Mouse (Mus musculus) liver, embryonic 16.5 days (tissue): ENCODE data around the gene Enpep. TPM values are rescaled to one million over a fixed set of nuclear protein-coding genes. Genes with fewer than 3 reads are reported as not detected.

Source experiments
- ATAC-seq: fragments of 200-750 bp; cut with Nextera tagmentation; 2 replicates; pipeline ENCODE4 v1.8.0; 2017; ENCODE audit warnings: low read depth, mild to moderate bottlenecking, moderate number of reproducible peaks, moderate library complexity
- H3K27ac ChIP-seq: fragments of 300-500 bp; sonication (generic); 2 replicates; pipeline ENCODE4 v1.5.1; 2014; ENCODE audit warnings: mild to moderate bottlenecking, low read length
- H3K27me3 ChIP-seq: fragments of 300-500 bp; sonication (generic); 2 replicates; pipeline ENCODE4 v1.6.1; 2014; ENCODE audit warnings: low read depth, low read length, mixed read lengths; ENCODE audit not compliant: control insufficient read depth, insufficient read depth
- H3K36me3 ChIP-seq: fragments of 300-500 bp; sonication (generic); 2 replicates; pipeline ENCODE4 v1.6.1; 2014; ENCODE audit warnings: mild to moderate bottlenecking; ENCODE audit not compliant: control insufficient read depth, insufficient read depth
- H3K4me1 ChIP-seq: fragments of 300-500 bp; sonication (generic); 2 replicates; pipeline ENCODE4 v1.6.1; 2014; ENCODE audit warnings: low read depth, low read length, mixed read lengths; ENCODE audit not compliant: control insufficient read depth
- H3K4me2 ChIP-seq: fragments of 300-500 bp; sonication (generic); 2 replicates; pipeline ENCODE4 v1.6.1; 2014; ENCODE audit warnings: low read depth, low read length, mixed read lengths
- H3K4me3 ChIP-seq: fragments of 300-500 bp; sonication (generic); 2 replicates; pipeline ENCODE4 v1.5.1; 2014; ENCODE audit warnings: low read depth, mild to moderate bottlenecking, low read length
- H3K9ac ChIP-seq: fragments of 300-500 bp; sonication (generic); 2 replicates; pipeline ENCODE4 v1.6.1; 2014; ENCODE audit warnings: low read depth, low read length
- H3K9me3 ChIP-seq: fragments of 300-500 bp; sonication (generic); replicated peaks from 2 replicates; pipeline ENCODE4 v1.6.1; 2016; ENCODE audit warnings: low read length; ENCODE audit not compliant: control insufficient read depth
- WGBS: fragments of 180-500 bp; shearing (Covaris S2); extraction: QIAGEN DNeasy Blood & Tissue Kit; methylation state at CpG from one replicate; pipeline ENCODE4 v1.1.7; 2014; ENCODE audit not compliant: insufficient replicate concordance; 5-methylcytosine and 5-hydroxymethylcytosine counted together
- polyA plus RNA-seq: library from polyadenylated mRNA; unstranded; fragments of >200 nt; fragmentation: Nextera tagmentation; extraction: Ambion mirVana; gene quantifications from 2 replicates; pipeline ENCODE4 v1.2.1, GENCODE M21; 2015

The Enpep gene
- polyA plus RNA-seq, 1 experiment from 2014 or later, result 6.8 TPM

DNA sequence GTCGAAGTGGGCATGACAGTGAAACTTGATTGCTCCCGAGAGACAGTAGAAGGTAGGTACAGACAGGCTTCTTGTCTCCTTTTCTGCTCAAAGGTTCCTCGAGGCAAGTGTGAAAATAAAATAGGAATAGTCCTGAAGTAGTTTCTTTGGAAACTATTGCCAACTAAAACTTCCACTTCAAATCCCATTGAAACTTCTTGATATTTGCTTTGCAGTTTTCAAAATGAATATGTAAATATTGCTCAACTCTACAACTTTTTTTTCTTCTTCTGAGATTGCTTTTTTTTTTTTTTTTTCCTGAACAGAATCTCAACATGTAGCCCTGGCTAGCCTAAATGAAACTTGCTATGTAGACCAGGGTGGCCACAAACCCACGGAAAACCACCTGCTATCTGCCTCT, 21.4 kb upstream of the Enpep start:
- ATAC-seq, result no peak
- Histone ChIP-seq H3K36me3 (no peaks in the 10 kb centered on the region), H3K9me3 (no peaks in the 10 kb centered on the region), H3K27me3 (no peaks in the 10 kb centered on the region), H3K9ac (no peak overlapping the region), H3K4me1 (no peaks in the 10 kb centered on the region), H3K27ac (no peak overlapping the region), H3K4me3 (no peak overlapping the region), H3K4me2 (no peak overlapping the region)
- 57% methylated on average over 4 of the region's 4 CpGs for WGBS

DNA sequence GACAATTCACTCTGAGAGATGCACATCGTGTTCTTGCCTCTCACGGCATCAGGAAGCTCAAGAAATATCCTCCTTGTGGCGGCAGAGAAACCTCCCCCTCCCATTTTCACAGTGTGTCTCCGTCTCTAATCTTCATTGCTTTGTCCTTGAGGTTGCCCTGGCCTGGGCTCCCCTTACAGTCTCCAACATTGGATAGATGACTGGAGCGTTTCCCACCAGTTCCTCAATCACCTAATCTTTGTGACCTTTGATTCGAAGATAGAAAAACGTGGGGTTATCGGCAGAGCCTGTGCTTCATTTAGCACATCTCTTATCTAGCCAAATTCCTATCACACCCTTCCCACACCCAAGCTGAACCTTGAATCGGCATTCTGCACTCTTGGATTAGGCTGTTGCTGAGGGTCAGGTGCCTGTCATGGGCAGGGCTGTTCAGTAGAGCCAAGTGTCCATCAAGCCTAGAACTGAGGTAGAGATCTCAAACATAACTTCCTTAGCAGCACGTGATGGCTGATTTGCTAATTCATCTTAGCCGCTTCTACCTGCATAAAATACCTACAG, 18.9 kb upstream of the Enpep start:
- 49% methylated on average over 11 of the region's 11 CpGs for WGBS

DNA sequence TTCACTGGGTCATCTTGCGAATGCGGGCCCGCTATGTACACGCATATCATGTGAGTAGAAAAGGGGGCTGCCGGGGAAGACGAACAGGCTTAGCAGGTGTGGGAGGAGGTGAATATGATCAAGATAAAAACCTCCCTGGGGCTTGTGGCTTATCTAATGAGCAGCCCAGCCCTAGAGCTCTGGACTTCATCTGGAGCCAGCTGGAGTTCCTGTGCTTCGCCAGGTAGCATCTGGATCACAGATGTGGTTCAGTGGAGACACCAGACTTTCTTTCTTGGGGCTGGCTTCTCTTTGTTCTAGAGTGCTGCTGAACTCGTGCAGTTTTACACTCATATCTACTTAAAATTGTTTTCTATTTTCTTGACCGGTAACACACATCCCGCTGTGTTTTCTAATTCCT, 14.8 kb upstream of the Enpep start:
- no peak overlapping the region for H3K9ac ChIP-seq
- ATAC-seq, result no peak
- H3K27ac ChIP-seq, result no peak overlapping the region
- no peak overlapping the region for H3K4me2 ChIP-seq
- no peaks in the 10 kb centered on the region for H3K4me1 ChIP-seq
- 81% methylated on average over 10 of the region's 10 CpGs for WGBS
- H3K9me3 ChIP-seq, result no peaks in the 10 kb centered on the region
- no peaks in the 10 kb centered on the region for H3K27me3 ChIP-seq
- H3K4me3 ChIP-seq, result no peak overlapping the region
- no peaks in the 10 kb centered on the region for H3K36me3 ChIP-seq

More for the DNA sequence above, 18.9 kb upstream of the Enpep start:
- H3K27ac ChIP-seq, result no peak overlapping the region
- no peaks in the 10 kb centered on the region for H3K9me3 ChIP-seq
- no peak overlapping the region for H3K9ac ChIP-seq
- no peak for ATAC-seq
- no peaks in the 10 kb centered on the region for H3K36me3 ChIP-seq
- no peaks in the 10 kb centered on the region for H3K4me1 ChIP-seq
- H3K4me3 ChIP-seq, result no peak overlapping the region
- no peaks in the 10 kb centered on the region for H3K27me3 ChIP-seq
- H3K4me2 ChIP-seq, result no peak overlapping the region

DNA sequence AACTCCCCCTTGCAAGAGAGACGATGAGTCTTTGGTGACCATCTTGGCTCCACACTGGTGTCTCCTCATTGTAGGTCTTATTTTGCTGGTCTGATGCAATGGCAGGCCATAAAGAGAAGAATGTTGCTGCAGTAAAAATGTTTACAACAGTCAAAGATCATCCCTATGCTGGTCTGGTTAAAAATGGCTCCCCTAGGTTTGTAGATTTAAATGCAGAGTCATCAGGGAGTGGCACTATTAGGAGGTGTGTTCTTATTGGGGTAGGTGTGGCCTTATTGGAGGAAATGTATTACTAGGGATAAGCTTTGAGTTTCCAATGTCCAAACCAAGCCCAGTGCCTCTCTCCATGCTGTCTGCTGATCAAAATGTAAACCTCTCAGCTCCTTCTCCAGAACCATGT, 10.2 kb upstream of the Enpep start:
- H3K9ac ChIP-seq, result no peak overlapping the region
- no peak overlapping the region for H3K4me2 ChIP-seq
- no peaks in the 10 kb centered on the region for H3K4me1 ChIP-seq
- H3K36me3 ChIP-seq, result no peaks in the 10 kb centered on the region
- no peaks in the 10 kb centered on the region for H3K9me3 ChIP-seq
- H3K4me3 ChIP-seq, result no peak overlapping the region
- H3K27me3 ChIP-seq, result no peaks in the 10 kb centered on the region
- 79% methylated on average over 1 of the region's 1 CpGs for WGBS
- no peak overlapping the region for H3K27ac ChIP-seq
- no peak for ATAC-seq

DNA sequence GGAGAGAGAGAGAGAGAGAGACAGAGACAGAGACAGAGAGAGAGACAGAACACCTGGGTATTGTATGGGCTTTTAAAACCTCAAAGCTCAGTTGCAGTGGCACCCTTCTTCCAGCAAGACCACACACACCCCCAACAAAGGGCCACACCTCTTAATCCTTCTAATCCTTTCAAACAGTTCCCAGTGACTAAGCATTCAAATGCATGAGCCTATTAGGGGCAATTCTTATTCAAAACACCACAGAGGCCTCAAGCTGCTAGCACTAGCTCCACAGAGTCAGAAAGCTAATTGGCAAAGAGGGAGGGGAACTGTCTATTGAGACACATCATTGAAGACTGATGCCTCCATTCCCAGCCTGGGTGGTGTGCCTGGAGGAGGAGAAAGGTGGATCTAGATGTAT, 8.5 kb upstream of the Enpep start:
- H3K4me2 ChIP-seq, result no peak overlapping the region
- no peaks in the 10 kb centered on the region for H3K9me3 ChIP-seq
- no peaks in the 10 kb centered on the region for H3K4me1 ChIP-seq
- H3K36me3 ChIP-seq, result no peaks in the 10 kb centered on the region
- H3K27ac ChIP-seq, result no peak overlapping the region
- no peak overlapping the region for H3K4me3 ChIP-seq
- no peak for ATAC-seq
- H3K27me3 ChIP-seq, result no peaks in the 10 kb centered on the region
- no peak overlapping the region for H3K9ac ChIP-seq

DNA sequence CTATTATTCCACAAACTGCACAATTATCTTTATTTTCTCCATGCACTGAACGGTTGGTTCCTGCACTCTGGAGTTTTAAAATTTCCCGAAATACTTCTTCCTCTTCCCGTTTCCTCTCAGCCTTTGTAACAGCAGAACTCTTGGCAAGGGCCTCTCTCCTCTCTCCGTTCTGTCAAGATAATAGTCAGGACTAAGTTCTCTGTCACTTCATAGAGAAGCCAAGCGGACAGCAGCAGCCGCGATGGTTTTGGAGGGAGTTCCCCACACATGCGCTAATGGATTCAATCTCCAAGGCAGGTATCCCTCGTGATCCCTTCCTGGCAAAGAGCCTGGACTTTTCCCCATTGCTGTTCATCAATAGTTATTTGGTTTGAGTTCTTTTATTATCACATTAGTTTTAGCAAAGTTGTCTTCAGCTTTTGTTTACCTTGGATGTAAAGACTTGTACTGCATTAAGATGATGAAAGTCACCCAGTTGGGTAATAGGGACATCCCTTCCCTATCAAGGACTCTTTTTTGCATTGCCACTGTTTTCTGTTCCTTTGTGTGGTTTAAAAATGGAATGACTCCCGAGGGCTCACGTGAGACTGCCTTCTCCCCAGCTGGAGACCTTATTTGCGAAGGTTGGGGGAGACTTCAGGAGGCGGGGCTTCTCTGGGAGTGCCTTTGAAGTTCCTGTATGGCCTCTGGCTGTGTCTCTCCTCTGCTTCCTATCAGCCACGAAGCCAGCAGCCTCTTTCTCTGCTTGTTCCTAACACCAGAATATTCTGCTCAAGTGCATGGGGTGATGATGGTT, 6.0 kb upstream of the Enpep start:
- Histone ChIP-seq H3K9me3 (no peaks in the 10 kb centered on the region), H3K9ac (no peak overlapping the region), H3K27me3 (no peaks in the 10 kb centered on the region), H3K36me3 (no peaks in the 10 kb centered on the region), H3K4me1 (no peaks in the 10 kb centered on the region), H3K4me2 (no peak overlapping the region), H3K4me3 (no peak overlapping the region), H3K27ac (no peak overlapping the region)
- WGBS, result 42% methylated on average over 14 of the region's 14 CpGs
- ATAC-seq, result no peak

DNA sequence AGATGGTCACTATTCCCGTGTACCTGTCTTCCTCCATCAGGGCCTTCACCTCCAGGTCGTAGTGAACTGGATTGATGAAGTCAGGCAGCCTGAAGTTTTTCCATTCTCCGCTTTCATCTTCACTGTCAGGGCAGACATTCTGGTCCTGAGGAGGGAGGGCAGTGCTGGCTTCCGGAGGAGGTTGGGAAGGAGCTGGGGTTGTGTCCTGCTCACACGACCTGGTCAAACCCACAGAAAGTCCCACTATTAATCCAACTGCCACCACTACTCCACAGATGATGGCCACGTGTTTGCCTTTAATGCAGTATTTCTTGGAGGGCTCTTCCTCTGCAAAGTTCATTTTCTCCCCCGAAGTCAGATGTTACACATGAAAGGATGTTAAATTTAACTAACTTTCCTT, 378 bp downstream of the Enpep start:
- Histone ChIP-seq H3K9me3 (no peaks in the 10 kb centered on the region), H3K27ac (no peak overlapping the region), H3K4me3 (peak overlapping the region; percentile 49), H3K27me3 (no peaks in the 10 kb centered on the region), H3K4me1 (no peaks in the 10 kb centered on the region), H3K9ac (no peak overlapping the region), H3K36me3 (no peaks in the 10 kb centered on the region), H3K4me2 (peak overlapping the region; percentile 41)
- WGBS, result 41% methylated on average over 7 of the region's 7 CpGs
- peak; percentile 14; the same call in 1 of the 2 replicates for ATAC-seq

DNA sequence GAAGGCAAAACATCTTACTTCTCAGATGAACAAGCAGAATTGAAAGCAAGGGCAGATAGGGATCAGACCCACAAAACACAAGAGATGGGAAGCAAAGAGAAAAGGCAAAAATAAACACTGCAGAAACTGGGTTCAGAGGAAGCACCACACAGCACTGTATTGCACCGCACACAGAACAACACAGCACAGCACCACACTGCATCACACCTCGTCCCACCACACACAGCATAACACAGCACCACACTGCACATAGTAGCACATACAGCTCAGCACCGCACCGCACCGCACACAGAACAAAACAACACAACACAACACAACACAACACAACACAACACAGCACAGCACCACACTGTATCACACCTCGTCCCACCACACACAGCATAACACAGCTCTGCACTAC, 1.1 kb downstream of the Enpep start:
- peak overlapping the region; percentile 49 for H3K4me3 ChIP-seq
- 0 out of 2 replicates have a peak, but pooled peaks have one; percentile 7 for ATAC-seq
- H3K4me2 ChIP-seq, result peak overlapping the region; percentile 41
- 68% methylated on average over 6 of the region's 6 CpGs for WGBS
- no peak overlapping the region for H3K27ac ChIP-seq
- H3K27me3 ChIP-seq, result no peaks in the 10 kb centered on the region
- H3K4me1 ChIP-seq, result no peaks in the 10 kb centered on the region
- H3K9ac ChIP-seq, result no peak overlapping the region
- no peaks in the 10 kb centered on the region for H3K36me3 ChIP-seq
- no peaks in the 10 kb centered on the region for H3K9me3 ChIP-seq

DNA sequence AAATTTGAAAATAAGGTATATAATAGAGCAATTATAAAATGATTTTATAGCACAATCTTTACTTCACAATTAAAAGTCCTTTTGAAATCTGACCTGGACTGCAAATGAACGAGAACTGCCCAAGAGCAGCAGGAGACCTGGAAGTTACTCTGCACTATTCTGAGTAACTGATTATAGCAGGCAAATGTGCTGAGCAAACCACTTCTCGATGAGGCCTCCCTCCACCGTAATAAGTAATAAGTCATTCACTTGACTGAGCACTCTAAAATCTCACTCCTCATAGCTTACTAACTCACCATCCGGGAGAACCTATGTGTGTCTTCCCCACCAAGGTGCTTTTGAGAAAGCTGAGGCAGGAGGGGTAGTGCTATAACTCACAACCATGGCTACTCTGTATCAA, 4.5 kb downstream of the Enpep start:
- no peak overlapping the region for H3K4me3 ChIP-seq
- H3K27ac ChIP-seq, result no peak overlapping the region
- no peak overlapping the region for H3K4me2 ChIP-seq
- H3K27me3 ChIP-seq, result no peaks in the 10 kb centered on the region
- 69% methylated on average over 4 of the region's 4 CpGs for whole genome bisulfite sequencing
- no peaks in the 10 kb centered on the region for H3K36me3 ChIP-seq
- H3K9me3 ChIP-seq, result no peaks in the 10 kb centered on the region
- no peak overlapping the region for H3K9ac ChIP-seq
- ATAC-seq, result no peak
- no peaks in the 10 kb centered on the region for H3K4me1 ChIP-seq
